Mouse (Mus musculus) layer of hippocampus, adult 18-20 months (tissue): ENCODE data around the gene Slc9a5. TPM values are rescaled to one million over a fixed set of nuclear protein-coding genes. Genes with fewer than 3 reads are reported as not detected.

Experiments
- DNase-seq, 2 experiments: peaks; one replicate each; pipeline ENCODE4 v3.0.0; 2022; ENCODE audit warnings: low spot score in 2 of 2
- microRNA-seq, 2 experiments: library from miRNA; unstranded; fragments of <30 nt; microRNA quantifications; one replicate each; pipeline ENCODE4 v1.2.0; 2021
- total RNA-seq, 2 experiments: library from RNA; stranded (reverse); gene quantifications; 2 replicates each; pipeline ENCODE4 v1.2.3; 2021

The Slc9a5 gene
- total RNA-seq, 2 experiments from 2014 or later: 11.9 to 13.0 TPM

GRCm38 (mm10) chr8:105404496-105404895 is 55.9 kb downstream of the Slc9a5 start:
- DNase-seq: no peak

DNA sequence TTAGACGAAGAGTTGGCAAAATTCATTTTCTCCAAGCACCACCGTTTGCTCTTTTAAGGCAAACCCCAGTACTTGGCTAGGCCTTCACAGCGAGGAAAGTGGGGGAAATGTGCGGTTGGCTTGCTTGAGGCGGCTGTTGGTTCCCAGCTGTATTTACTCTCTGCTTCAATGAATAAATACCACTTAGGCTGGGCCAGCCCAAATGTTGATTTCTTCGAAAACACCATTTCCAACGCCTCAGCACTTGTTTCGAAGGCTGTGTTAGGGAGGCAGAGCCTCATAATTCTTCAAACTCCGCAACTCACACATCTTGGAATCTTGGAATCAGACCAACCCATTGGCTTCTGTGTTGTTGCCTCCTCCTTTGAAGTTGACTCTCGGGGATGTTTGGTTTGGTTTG is 57.8 kb downstream of the Slc9a5 start:
- peak; percentile 19 to 61 for DNase-seq

GRCm38 (mm10) chr8:105408331-105408730 is 59.7 kb downstream of the Slc9a5 start:
- no peak for DNase-seq

- no peak for DNase-seq
Measured at GRCm38 (mm10) chr8:105409947-105410346, 61.3 kb downstream of the Slc9a5 start.

DNA sequence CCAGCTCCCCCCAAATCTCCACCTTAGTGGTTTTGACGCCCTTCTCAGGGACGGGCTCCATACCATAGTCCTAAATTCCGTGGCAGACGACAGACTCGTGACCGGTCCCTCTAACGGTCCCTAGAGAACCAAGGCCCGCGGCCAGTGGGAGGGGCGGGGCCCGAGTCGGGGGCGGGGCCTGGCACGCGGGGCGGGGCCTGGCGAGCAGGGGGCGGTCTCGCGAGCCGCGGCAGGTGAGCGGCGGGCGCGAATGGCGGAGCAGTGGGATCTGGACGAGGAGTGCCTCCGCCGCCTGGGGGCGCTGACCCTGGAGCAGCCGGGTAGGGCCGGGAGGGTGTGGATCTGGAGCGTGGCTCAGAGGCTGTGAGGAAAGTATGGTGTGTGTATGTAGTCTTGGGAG is 64.7 kb downstream of the Slc9a5 start, which contains the start of the genes Kctd19 and Lrrc36:
Kctd19 (minus strand) TSS at position 112 of the 400 bp plus-strand sequence.
Lrrc36 (plus strand) TSS at position 181 of the 400 bp plus-strand sequence.
- DNase-seq: no peak

DNA sequence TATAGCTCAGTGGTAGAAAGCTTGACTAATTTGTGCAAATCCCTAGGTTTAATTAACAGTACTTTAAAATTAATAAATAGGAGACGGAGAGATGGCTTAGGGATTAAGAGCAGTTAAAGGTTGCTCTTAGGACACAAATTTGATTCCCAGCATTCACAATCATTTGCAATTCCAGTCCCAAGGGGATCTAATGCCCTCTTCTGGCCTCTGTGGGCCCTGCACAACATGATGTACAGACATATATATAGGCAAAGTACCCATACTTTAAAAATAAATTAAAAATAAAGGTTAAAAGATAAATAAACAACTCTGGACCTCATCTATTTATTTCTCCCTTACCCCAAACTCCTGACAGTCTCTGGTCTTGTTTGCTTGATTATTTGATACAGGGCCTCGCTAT is 70.3 kb downstream of the Slc9a5 start:
- no peak for DNase-seq

Small RNA genes within 50 kb of the gene (microRNA-seq; reads per million reads assigned to microRNA genes)
- gene Gm27320 (0 reads per million in 2 experiments), gene Mir328 (11,020 to 11,446 reads per million in 2 experiments)

Other genes starting within 250 kb of the Slc9a5 start
- gene Ces4a, start 217.0 kb upstream of the Slc9a5 start, total RNA-seq: not detected
- gene Cbfb, start 178.2 kb upstream of the Slc9a5 start, total RNA-seq: 10 to 100 TPM; 22.1 to 24.4 TPM
- gene D230025D16Rik, start 123.7 kb upstream of the Slc9a5 start, total RNA-seq: 10 to 100 TPM; 35.4 to 39.0 TPM
- gene B3gnt9, start 93.7 kb upstream of the Slc9a5 start, total RNA-seq: 1 to 10 TPM; 3.3 to 3.8 TPM
- gene Tradd, start 84.2 kb upstream of the Slc9a5 start, total RNA-seq: 1 to 10 TPM; 7.8 to 8.5 TPM
- gene Fbxl8, start 84.2 kb upstream of the Slc9a5 start, total RNA-seq: 1 to 10 TPM; 1.0 to 1.1 TPM
- gene Hsf4, start 79.0 kb upstream of the Slc9a5 start, total RNA-seq: 10 to 100 TPM; 11.5 to 13.0 TPM
- gene Nol3, start 72.7 kb upstream of the Slc9a5 start, total RNA-seq: 10 to 100 TPM; 10.4 to 10.9 TPM
- 10 to 100 TPM; 19.2 to 23.5 TPM for gene 4931428F04Rik, start 59.0 kb upstream of the Slc9a5 start, total RNA-seq
- gene Exoc3l, start 52.7 kb upstream of the Slc9a5 start, total RNA-seq: under 1 TPM; 0.48 to 0.94 TPM
- 10 to 100 TPM; 34.2 to 36.7 TPM for gene E2f4, start 51.2 kb upstream of the Slc9a5 start, total RNA-seq
- gene Elmo3, start 43.2 kb upstream of the Slc9a5 start, total RNA-seq: under 1 TPM; 0.79 to 0.97 TPM
- 1 to 10 TPM; 4.6 to 5.3 TPM for gene Lrrc29, start 22.6 kb upstream of the Slc9a5 start, total RNA-seq
- gene Tmem208, start 22.5 kb upstream of the Slc9a5 start, total RNA-seq: 10 to 100 TPM; 41.0 to 41.2 TPM
- gene Fhod1, start 890 bp upstream of the Slc9a5 start, total RNA-seq: 1 to 10 TPM; 2.0 to 3.4 TPM
- 1 to 10 TPM in 1 of 2 experiments, under 1 TPM in 1; 0.84 to 1.3 TPM for gene Plekhg4, start 24.4 kb downstream of the Slc9a5 start, total RNA-seq
- not detected for gene Kctd19, start 64.7 kb downstream of the Slc9a5 start, total RNA-seq
- 1 to 10 TPM in 1 of 2 experiments, under 1 TPM in 1; 0.76 to 1.3 TPM for gene Lrrc36, start 64.7 kb downstream of the Slc9a5 start, total RNA-seq
- gene Tppp3, start 122.7 kb downstream of the Slc9a5 start, total RNA-seq: 10 to 100 TPM; 54.8 to 58.5 TPM
- gene Zdhhc1, start 148.1 kb downstream of the Slc9a5 start, total RNA-seq: 10 to 100 TPM; 31.9 to 34.2 TPM
- not detected for gene Hsd11b2, start 169.9 kb downstream of the Slc9a5 start, total RNA-seq
- 100 to 1,000 TPM; 280 to 300 TPM for gene Atp6v0d1, start 217.2 kb downstream of the Slc9a5 start, total RNA-seq